Mouse (Mus musculus) midbrain, embryonic 14.5 days (tissue): ENCODE data around the gene Gm28557. TPM values are rescaled to one million over a fixed set of nuclear protein-coding genes. Genes with fewer than 3 reads are reported as not detected.

Experiments used
- ATAC-seq: fragments of 200-750 bp; cut with Nextera tagmentation; 2 replicates; pipeline ENCODE4 v1.8.0; 2017; ENCODE audit warnings: moderate number of reproducible peaks, moderate library complexity; ENCODE audit not compliant: low FRiP score, low TSS enrichment
- DNase-seq: peaks from one replicate; pipeline ENCODE4 v3.0.0-alpha.2; 2015
- H3K27ac ChIP-seq: fragments of 300-500 bp; sonication (generic); replicated peaks from 2 replicates; pipeline ENCODE4 v1.5.1; 2014; ENCODE audit warnings: mild to moderate bottlenecking, low read depth, low read length, moderate library complexity
- H3K27me3 ChIP-seq: fragments of 300-500 bp; sonication (generic); 2 replicates; pipeline ENCODE4 v1.6.1; 2014; ENCODE audit warnings: low read length, control low read depth, mixed read lengths; ENCODE audit not compliant: control insufficient read depth, insufficient read depth
- H3K36me3 ChIP-seq: fragments of 300-500 bp; sonication (generic); 2 replicates; pipeline ENCODE4 v1.6.1; 2014; ENCODE audit warnings: low read length, control low read depth; ENCODE audit not compliant: control insufficient read depth, insufficient read depth
- H3K4me1 ChIP-seq: fragments of 300-500 bp; sonication (generic); 2 replicates; pipeline ENCODE4 v1.6.1; 2014; ENCODE audit warnings: mild to moderate bottlenecking, antibody characterized with exemption, low read length, control low read depth; ENCODE audit not compliant: control insufficient read depth, insufficient read depth
- H3K4me2 ChIP-seq: fragments of 300-500 bp; sonication (generic); 2 replicates; pipeline ENCODE4 v1.6.1; 2014; ENCODE audit warnings: mild to moderate bottlenecking, low read length, moderate library complexity
- H3K4me3 ChIP-seq: fragments of 300-500 bp; sonication (generic); replicated peaks from 2 replicates; pipeline ENCODE4 v1.5.1; 2014; ENCODE audit warnings: low read depth, low read length
- H3K9ac ChIP-seq: fragments of 300-500 bp; sonication (generic); replicated peaks from 2 replicates; pipeline ENCODE4 v1.6.1; 2014; ENCODE audit warnings: mild to moderate bottlenecking, low read length, moderate library complexity
- H3K9me3 ChIP-seq: fragments of 300-500 bp; sonication (generic); 2 replicates; pipeline ENCODE4 v1.6.1; 2016; ENCODE audit warnings: low read length, control low read depth, mixed read lengths; ENCODE audit not compliant: control insufficient read depth
- WGBS: fragments of 180-500 bp; shearing (Covaris S2); extraction: QIAGEN DNeasy Blood & Tissue Kit; methylation state at CpG from one replicate; pipeline ENCODE4 v1.1.7; 2014; 5-methylcytosine and 5-hydroxymethylcytosine counted together
- polyA plus RNA-seq: library from polyadenylated mRNA; unstranded; fragments of >200 nt; fragmentation: Nextera tagmentation; extraction: Ambion mirVana; gene quantifications from 2 replicates; pipeline ENCODE4 v1.2.1, GENCODE M21; 2014

Gm28557 gene
- polyA plus RNA-seq, 1 experiment from 2014 or later, result 2.0 TPM

- Histone ChIP-seq H3K4me1 (peaks cover 4% of the 10 kb centered on the region; the same call in 1 of the 2 replicates), H3K4me3 (peak overlapping the region; percentile 46), H3K4me2 (peak overlapping the region; percentile 76), H3K9me3 (no peaks in the 10 kb centered on the region), H3K27me3 (no peaks in the 10 kb centered on the region), H3K27ac (0 out of 2 replicates have a peak overlapping the region, but pooled peaks have one; percentile 43), H3K9ac (no peak overlapping the region), H3K36me3 (no peaks in the 10 kb centered on the region)
- peak; percentile 67 for ATAC-seq
- WGBS, result 5% methylated on average over 9 of the region's 9 CpGs
- DNase-seq, result no peak
These were observed 410 bp upstream of the Gm28557 start for GRCm38 (mm10) chr13:67108821-67109206.

- no peak for ATAC-seq
- WGBS, result 75% methylated on average over 9 of the region's 9 CpGs
- Histone ChIP-seq H3K4me2 (peak overlapping the region; percentile 76), H3K4me3 (peak overlapping the region; percentile 46), H3K9me3 (no peaks in the 10 kb centered on the region), H3K9ac (peak overlapping the region; percentile 61), H3K36me3 (no peaks in the 10 kb centered on the region), H3K4me1 (peaks cover 4% of the 10 kb centered on the region; the same call in 1 of the 2 replicates), H3K27me3 (no peaks in the 10 kb centered on the region), H3K27ac (no peak overlapping the region)
- DNase-seq, result no peak
These were observed 723 bp downstream of the Gm28557 start for GRCm38 (mm10) chr13:67107681-67108080.

GRCm38 (mm10) chr13:67097876-67098275 is 10.5 kb downstream of the Gm28557 start, which contains the start of gene Zfp708:
Gene Zfp708, minus strand, starts transcription at chr13:67097976.
- Histone ChIP-seq H3K36me3 (no peaks in the 10 kb centered on the region), H3K9me3 (no peaks in the 10 kb centered on the region), H3K9ac (no peak within 1 kb of the TSS), H3K27ac (no peak within 1 kb of the TSS), H3K4me3 (no peak within 1 kb of the TSS), H3K27me3 (no peaks in the 10 kb centered on the region), H3K4me1 (no peaks in the 10 kb centered on the region), H3K4me2 (no peak within 1 kb of the TSS)
- ATAC-seq, result no peak
- no peak for DNase-seq
- WGBS, result 92% methylated on average over 10 of the region's 10 CpGs

- Histone ChIP-seq H3K36me3 (no peaks in the 10 kb centered on the region), H3K4me3 (no peak overlapping the region), H3K4me1 (no peaks in the 10 kb centered on the region), H3K9me3 (no peaks in the 10 kb centered on the region), H3K9ac (no peak overlapping the region), H3K27ac (no peak overlapping the region), H3K27me3 (no peaks in the 10 kb centered on the region), H3K4me2 (no peak overlapping the region)
- ATAC-seq (no peak), DNase-seq (no peak)
- WGBS, result 89% methylated on average over 1 of the region's 1 CpGs
These were observed 18.2 kb downstream of the Gm28557 start for GRCm38 (mm10) chr13:67090154-67090553.

- Histone ChIP-seq H3K4me2 (peak overlapping the region; percentile 59), H3K36me3 (0 out of 2 replicates have a peak, but pooled peaks cover 4% of the 10 kb centered on the region), H3K9ac (0 out of 2 replicates have a peak overlapping the region, but pooled peaks have one; percentile 41), H3K4me1 (no peaks in the 10 kb centered on the region), H3K27ac (no peak overlapping the region), H3K27me3 (no peaks in the 10 kb centered on the region), H3K4me3 (peak overlapping the region; percentile 63), H3K9me3 (peaks cover 8% of the 10 kb centered on the region; the same call in 1 of the 2 replicates)
- ATAC-seq, result no peak
- 81% methylated on average over 1 of the region's 1 CpGs for WGBS
- no peak for DNase-seq
These were observed 26.5 kb downstream of the Gm28557 start for GRCm38 (mm10) chr13:67081946-67082345.

GRCm38 (mm10) chr13:67081142-67081713 is 27.2 kb downstream of the Gm28557 start:
- Histone ChIP-seq H3K4me2 (peak overlapping the region; percentile 59), H3K4me1 (no peaks in the 10 kb centered on the region), H3K4me3 (peak overlapping the region; percentile 63), H3K27me3 (no peaks in the 10 kb centered on the region), H3K9me3 (peaks cover 14% of the 10 kb centered on the region), H3K36me3 (peaks cover 7% of the 10 kb centered on the region; the same call in 1 of the 2 replicates), H3K27ac (peak overlapping the region; percentile 50), H3K9ac (peak overlapping the region; percentile 41)
- under 1% methylated on average over 24 of the region's 24 CpGs for WGBS
- DNase-seq (peak; percentile 88), ATAC-seq (peak; percentile 95)

GRCm38 (mm10) chr13:67077244-67077643 is 31.2 kb downstream of the Gm28557 start:
- Histone ChIP-seq H3K4me3 (no peak overlapping the region), H3K27me3 (no peaks in the 10 kb centered on the region), H3K36me3 (peaks cover 32% of the 10 kb centered on the region), H3K27ac (no peak overlapping the region), H3K4me2 (no peak overlapping the region), H3K4me1 (no peaks in the 10 kb centered on the region), H3K9me3 (peaks cover 35% of the 10 kb centered on the region), H3K9ac (no peak overlapping the region)
- ATAC-seq, result no peak
- DNase-seq, result no peak
- 95% methylated on average over 2 of the region's 2 CpGs for WGBS

GRCm38 (mm10) chr13:67072786-67073185 is 35.6 kb downstream of the Gm28557 start:
- no peak overlapping the region for H3K4me2 ChIP-seq
- 95% methylated on average over 2 of the region's 2 CpGs for WGBS
- H3K36me3 ChIP-seq, result peaks cover 59% of the 10 kb centered on the region
- no peak overlapping the region for H3K9ac ChIP-seq
- H3K4me3 ChIP-seq, result no peak overlapping the region
- H3K27me3 ChIP-seq, result no peaks in the 10 kb centered on the region
- ATAC-seq (no peak), DNase-seq (no peak)
- peaks cover 58% of the 10 kb centered on the region for H3K9me3 ChIP-seq
- no peaks in the 10 kb centered on the region for H3K4me1 ChIP-seq
- no peak overlapping the region for H3K27ac ChIP-seq

GRCm38 (mm10) chr13:67065386-67065785 is 43.0 kb downstream of the Gm28557 start:
- Histone ChIP-seq H3K9ac (no peak overlapping the region), H3K36me3 (peaks cover 20% of the 10 kb centered on the region), H3K27me3 (no peaks in the 10 kb centered on the region), H3K4me2 (no peak overlapping the region), H3K27ac (no peak overlapping the region), H3K4me3 (no peak overlapping the region), H3K9me3 (peaks cover 19% of the 10 kb centered on the region), H3K4me1 (peaks cover 1% of the 10 kb centered on the region; the same call in 1 of the 2 replicates)
- ATAC-seq, result no peak
- WGBS, result 89% methylated on average over 8 of the region's 8 CpGs
- no peak for DNase-seq
